Mouse (Mus musculus) cerebral cortex, adult 2 months (tissue): ENCODE results near the gene Smim17.

Experiments
- WGBS: fragments of 180-500 bp; shearing (Covaris S2); methylation state at CpG from one replicate; pipeline ENCODE4 v1.1.7; 2018; 5-methylcytosine and 5-hydroxymethylcytosine counted together

The Smim17 gene

GRCm38 (mm10) chr7:6397996-6398975 is at the start of gene Smim17:
TSS of gene Smim17 (plus strand) at chr7:6398715.
- WGBS = 20% methylated on average over 25 of the region's 25 CpGs

GRCm38 (mm10) chr7:6358121-6358520 is 40.4 kb upstream of the Smim17 start:
- WGBS = 52% methylated on average over 2 of the region's 2 CpGs

- 48% methylated on average over 10 of the region's 10 CpGs for WGBS
Measured at GRCm38 (mm10) chr7:6358937-6359590, 39.5 kb upstream of the Smim17 start.

GRCm38 (mm10) chr7:6360477-6361060 is 37.9 kb upstream of the Smim17 start:
- 18% methylated on average over 9 of the region's 9 CpGs for WGBS

GRCm38 (mm10) chr7:6361756-6362155 is 36.8 kb upstream of the Smim17 start:
- 15% methylated on average over 7 of the region's 7 CpGs for WGBS

GRCm38 (mm10) chr7:6362268-6363046 is 36.1 kb upstream of the Smim17 start:
- WGBS = under 1% methylated on average over 38 of the region's 38 CpGs

GRCm38 (mm10) chr7:6363047-6363488 is 35.4 kb upstream of the Smim17 start, which contains the start of gene Zfp78:
TSS of gene Zfp78 (plus strand) at chr7:6363280.
- under 1% methylated on average over 23 of the region's 23 CpGs for whole genome bisulfite sequencing

- 61% methylated on average over 1 of the region's 1 CpGs for WGBS
Measured at GRCm38 (mm10) chr7:6364761-6365160, 33.8 kb upstream of the Smim17 start.

GRCm38 (mm10) chr7:6367185-6367584 is 31.3 kb upstream of the Smim17 start:
- WGBS = 94% methylated on average over 5 of the region's 5 CpGs

GRCm38 (mm10) chr7:6368146-6368545 is 30.4 kb upstream of the Smim17 start:
- 91% methylated on average over 5 of the region's 5 CpGs for WGBS

GRCm38 (mm10) chr7:6369460-6369859 is 29.1 kb upstream of the Smim17 start:
- 87% methylated on average over 3 of the region's 3 CpGs for WGBS

- WGBS = 91% methylated on average over 3 of the region's 3 CpGs
Measured at GRCm38 (mm10) chr7:6372993-6373392, 25.5 kb upstream of the Smim17 start.

- 54% methylated on average over 8 of the region's 8 CpGs for WGBS
Measured at GRCm38 (mm10) chr7:6378441-6378840, 20.1 kb upstream of the Smim17 start.

- 89% methylated on average over 2 of the region's 2 CpGs for WGBS
Measured at GRCm38 (mm10) chr7:6381431-6381830, 17.1 kb upstream of the Smim17 start.

- WGBS = 1% methylated on average over 28 of the region's 28 CpGs
Measured at GRCm38 (mm10) chr7:6383044-6383455, 15.5 kb upstream of the Smim17 start, which contains the start of gene Zfp28. TSS of gene Zfp28 (plus strand) at chr7:6383295.

- 61% methylated on average over 8 of the region's 8 CpGs for WGBS
Measured at GRCm38 (mm10) chr7:6384011-6384410, 14.5 kb upstream of the Smim17 start.

GRCm38 (mm10) chr7:6386995-6387394 is 11.5 kb upstream of the Smim17 start:
- WGBS = 58% methylated on average over 8 of the region's 8 CpGs

GRCm38 (mm10) chr7:6388971-6389370 is 9.5 kb upstream of the Smim17 start:
- WGBS = 87% methylated on average over 5 of the region's 5 CpGs

GRCm38 (mm10) chr7:6389449-6389848 is 9.1 kb upstream of the Smim17 start:
- 76% methylated on average over 5 of the region's 5 CpGs for WGBS

- 18% methylated on average over 17 of the region's 17 CpGs for WGBS
Measured at GRCm38 (mm10) chr7:6410043-6410442, 11.5 kb downstream of the Smim17 start, which contains the start of gene Gm20715. TSS of gene Gm20715 (plus strand) at chr7:6410277.
